Mouse (Mus musculus) small intestine, adult 2 months (tissue): Measurements from ENCODE around the gene Matn4. TPM values are rescaled to one million over a fixed set of nuclear protein-coding genes. Genes with fewer than 3 reads are reported as not detected.

Experiments
- H3K27ac ChIP-seq: fragments of 200-500 bp; 2 replicates; pipeline ENCODE4 v1.5.1; 2012; ENCODE audit warnings: low read depth, low read length, control low read depth, inconsistent platforms; ENCODE audit not compliant: insufficient read depth
- H3K27me3 ChIP-seq: fragments of 200-500 bp; 2 replicates; pipeline ENCODE4 v1.6.1; 2012; ENCODE audit warnings: mild to moderate bottlenecking, moderate library complexity, low read length, inconsistent platforms; ENCODE audit not compliant: control insufficient read depth, insufficient read depth
- H3K36me3 ChIP-seq: fragments of 200-500 bp; 2 replicates; pipeline ENCODE4 v1.6.1; 2012; ENCODE audit warnings: mild to moderate bottlenecking, low read length, control low read depth, inconsistent platforms; ENCODE audit not compliant: control insufficient read depth, insufficient read depth
- H3K4me1 ChIP-seq: fragments of 200-500 bp; 2 replicates; pipeline ENCODE4 v1.6.1; 2012; ENCODE audit warnings: low read length, inconsistent platforms, mixed read lengths; ENCODE audit not compliant: control insufficient read depth, insufficient read depth, insufficient read length
- H3K4me3 ChIP-seq: fragments of 200-500 bp; 2 replicates; pipeline ENCODE4 v1.5.1; 2012; ENCODE audit warnings: low read depth, mild to moderate bottlenecking, control low read depth, inconsistent platforms, low read length, moderate library complexity
- CTCF ChIP-seq: fragments of 200-500 bp; IDR thresholded peaks from 2 replicates; pipeline ENCODE4 v1.5.1; 2012; ENCODE audit warnings: low read depth, mild to moderate bottlenecking, control low read depth, inconsistent platforms, low read length, moderate library complexity, mixed read lengths; ENCODE audit not compliant: insufficient replicate concordance, insufficient read length; ENCODE audit errors: extremely low read depth
- POLR2A ChIP-seq: fragments of 200-500 bp; IDR thresholded peaks from 2 replicates; pipeline ENCODE4 v1.6.1; 2012; ENCODE audit warnings: low read depth, mild to moderate bottlenecking, control low read depth, inconsistent platforms, low read length, moderate library complexity
- WGBS: fragments of 180-500 bp; shearing (Covaris S2); methylation state at CpG from one replicate; pipeline ENCODE4 v1.1.7; 2018; 5-methylcytosine and 5-hydroxymethylcytosine counted together
- polyA plus RNA-seq: library from polyadenylated mRNA; depleted of rRNA; stranded (reverse); fragments of >200 nt; gene quantifications from 2 replicates; pipeline ENCODE4 v1.2.3, GENCODE M21; 2012

Matn4 gene
- polyA plus RNA-seq, 1 experiment: 0.49 TPM

DNA sequence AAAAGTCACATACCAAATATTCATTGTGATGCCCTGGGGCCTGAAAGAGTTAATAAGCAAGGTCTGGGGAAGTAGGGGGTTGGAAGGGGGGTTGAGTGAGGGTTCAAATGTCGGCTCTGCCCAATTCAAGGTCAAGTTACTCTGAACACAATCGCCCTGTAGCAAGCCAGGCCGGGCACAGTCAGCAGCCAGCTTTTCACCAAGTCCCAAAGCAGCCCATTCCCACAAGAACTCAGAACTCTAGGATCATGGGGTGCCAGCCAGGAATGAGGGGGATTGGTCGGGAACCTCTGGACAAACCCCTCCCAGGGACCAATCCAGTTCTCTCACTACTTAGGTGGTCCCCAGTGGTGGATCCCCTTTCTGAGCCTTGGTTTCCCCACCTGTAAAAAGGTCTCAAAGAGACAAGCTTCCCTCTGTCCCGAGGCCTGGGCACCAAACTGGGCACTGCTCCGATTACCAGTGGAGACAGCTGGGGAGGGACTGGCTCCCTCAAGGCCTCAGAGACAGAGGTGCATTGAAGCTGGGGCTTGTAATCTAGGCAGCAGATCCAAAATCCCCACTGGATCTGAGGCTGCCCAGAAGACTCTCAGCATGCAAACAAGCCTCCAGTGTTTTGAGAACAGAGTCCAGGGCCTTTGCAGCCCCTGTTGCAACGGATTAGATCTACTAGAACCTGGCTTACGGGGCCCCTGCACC, 31.4 kb upstream of the Matn4 start:
- TF ChIP-seq CTCF (no peak), POLR2A (no peak)

DNA sequence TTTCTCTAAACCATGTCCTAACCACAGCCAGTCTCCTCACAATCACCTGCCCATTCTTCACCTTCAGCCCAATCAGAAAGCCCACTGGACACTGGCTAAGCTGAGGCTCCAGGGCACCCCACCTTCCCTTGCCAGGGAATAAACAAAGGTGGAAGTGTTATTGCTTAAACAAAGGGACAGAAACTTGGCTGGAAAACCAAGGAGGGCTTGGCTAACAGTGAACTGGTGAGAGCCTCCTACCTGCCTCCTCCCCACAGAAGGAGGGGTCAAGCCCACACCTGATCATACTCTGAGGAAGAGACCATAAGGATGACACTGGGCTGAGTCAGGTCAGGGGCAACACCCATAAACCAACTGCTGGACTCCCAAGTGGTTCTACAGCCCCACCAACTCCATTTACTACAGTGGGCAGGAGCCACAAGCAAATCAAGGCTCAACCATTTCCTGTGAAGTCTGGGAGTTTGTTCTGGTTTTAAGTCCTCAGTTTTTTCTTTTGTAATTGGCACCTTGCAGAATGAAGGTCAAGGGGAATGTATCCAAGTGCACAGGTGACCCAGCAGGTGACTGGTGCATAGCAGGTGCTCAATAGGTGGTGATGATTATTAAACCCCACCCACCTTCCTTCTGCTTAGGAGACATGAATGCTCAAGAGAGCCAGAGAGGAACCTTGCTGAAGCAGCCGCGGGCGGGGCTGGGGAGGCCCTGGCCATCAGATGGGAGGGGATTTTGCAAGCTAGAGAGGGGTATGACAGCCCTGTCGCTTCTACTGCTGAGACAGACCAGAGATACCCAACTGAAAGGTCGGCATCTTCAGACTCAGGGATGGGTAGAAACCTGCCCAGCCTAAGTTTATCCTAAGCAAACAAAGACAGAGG, 30.5 kb upstream of the Matn4 start:
- WGBS: 13% methylated on average over 5 of the region's 5 CpGs
- Histone ChIP-seq H3K27me3 (no peaks in the 10 kb centered on the region), H3K36me3 (peaks cover 12% of the 10 kb centered on the region; the same call in 1 of the 2 replicates), H3K4me3 (peak overlapping the region; percentile 21; the same call in 1 of the 2 replicates), H3K27ac (peak overlapping the region; percentile 98), H3K4me1 (peaks cover 66% of the 10 kb centered on the region)
- no peak for TF ChIP-seq POLR2A
- TF ChIP-seq CTCF: no peak

More for the DNA sequence above, 31.4 kb upstream of the Matn4 start:
- H3K36me3 ChIP-seq: peaks cover 6% of the 10 kb centered on the region; the same call in 1 of the 2 replicates
- H3K27ac ChIP-seq: peak overlapping the region; percentile 98
- 15% methylated on average over 8 of the region's 8 CpGs for WGBS
- peak overlapping the region; percentile 31 for H3K4me3 ChIP-seq
- H3K27me3 ChIP-seq: no peaks in the 10 kb centered on the region
- H3K4me1 ChIP-seq: peaks cover 66% of the 10 kb centered on the region

DNA sequence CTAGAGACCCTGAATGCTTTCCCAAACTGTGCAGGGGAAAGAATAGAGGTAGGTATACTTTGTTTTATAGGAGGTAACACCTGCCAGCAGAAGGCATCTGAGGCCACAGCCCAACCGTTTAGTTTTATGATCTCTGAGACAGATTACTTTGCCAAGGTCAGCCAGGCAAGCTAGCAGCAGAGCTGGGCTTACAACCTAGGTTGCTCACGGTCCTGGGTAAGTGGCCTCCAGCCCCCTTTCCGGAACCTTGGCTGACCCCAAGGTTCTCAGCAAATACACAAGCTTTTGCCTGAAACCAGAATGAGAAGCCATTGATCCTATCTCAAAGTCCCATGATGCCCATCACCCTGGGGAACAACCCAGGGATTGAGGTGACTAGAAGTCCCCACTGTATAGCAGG, 29.7 kb upstream of the Matn4 start:
- H3K36me3 ChIP-seq: peaks cover 17% of the 10 kb centered on the region
- no peak for TF ChIP-seq CTCF
- TF ChIP-seq POLR2A: no peak
- H3K27ac ChIP-seq: peak overlapping the region; percentile 98
- peaks cover 59% of the 10 kb centered on the region for H3K4me1 ChIP-seq
- WGBS: 14% methylated on average over 3 of the region's 3 CpGs
- H3K27me3 ChIP-seq: no peaks in the 10 kb centered on the region
- peak overlapping the region; percentile 29 for H3K4me3 ChIP-seq

DNA sequence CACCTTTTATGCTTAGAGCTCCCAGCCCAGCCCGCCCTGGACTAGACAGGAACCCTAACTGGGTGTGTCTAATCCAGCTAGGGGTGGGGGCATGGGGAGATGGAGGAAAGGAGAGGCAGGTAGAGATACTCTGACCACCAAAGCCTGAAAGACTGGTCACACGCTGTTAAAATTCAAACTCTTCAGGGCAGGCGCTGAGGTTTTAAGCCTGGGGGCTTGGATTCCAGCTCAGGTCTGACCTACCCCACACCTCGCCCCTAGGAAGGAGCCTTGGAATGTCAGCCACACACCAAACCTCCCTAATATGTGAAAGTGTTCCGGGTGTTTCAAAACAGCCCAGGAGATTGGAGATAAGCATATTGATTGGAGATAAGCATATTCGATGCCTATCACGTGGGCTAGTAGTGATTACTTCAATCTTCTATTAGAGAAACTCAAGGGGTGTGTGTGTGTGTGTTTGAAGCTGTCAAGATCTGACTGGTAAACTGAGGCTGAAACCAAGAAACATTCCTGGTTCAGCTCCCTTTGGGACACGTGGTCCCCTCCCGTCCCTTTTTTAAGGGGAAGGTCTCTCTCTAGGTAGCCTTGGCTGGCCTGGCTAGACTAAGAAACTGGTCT, 28.4 kb upstream of the Matn4 start:
- H3K4me3 ChIP-seq: peak overlapping the region; percentile 34
- H3K36me3 ChIP-seq: peaks cover 27% of the 10 kb centered on the region
- H3K27me3 ChIP-seq: no peaks in the 10 kb centered on the region
- no peak for TF ChIP-seq CTCF
- no peak for TF ChIP-seq POLR2A
- H3K4me1 ChIP-seq: peaks cover 54% of the 10 kb centered on the region
- 28% methylated on average over 9 of the region's 9 CpGs for WGBS
- peak overlapping the region; percentile 98 for H3K27ac ChIP-seq

DNA sequence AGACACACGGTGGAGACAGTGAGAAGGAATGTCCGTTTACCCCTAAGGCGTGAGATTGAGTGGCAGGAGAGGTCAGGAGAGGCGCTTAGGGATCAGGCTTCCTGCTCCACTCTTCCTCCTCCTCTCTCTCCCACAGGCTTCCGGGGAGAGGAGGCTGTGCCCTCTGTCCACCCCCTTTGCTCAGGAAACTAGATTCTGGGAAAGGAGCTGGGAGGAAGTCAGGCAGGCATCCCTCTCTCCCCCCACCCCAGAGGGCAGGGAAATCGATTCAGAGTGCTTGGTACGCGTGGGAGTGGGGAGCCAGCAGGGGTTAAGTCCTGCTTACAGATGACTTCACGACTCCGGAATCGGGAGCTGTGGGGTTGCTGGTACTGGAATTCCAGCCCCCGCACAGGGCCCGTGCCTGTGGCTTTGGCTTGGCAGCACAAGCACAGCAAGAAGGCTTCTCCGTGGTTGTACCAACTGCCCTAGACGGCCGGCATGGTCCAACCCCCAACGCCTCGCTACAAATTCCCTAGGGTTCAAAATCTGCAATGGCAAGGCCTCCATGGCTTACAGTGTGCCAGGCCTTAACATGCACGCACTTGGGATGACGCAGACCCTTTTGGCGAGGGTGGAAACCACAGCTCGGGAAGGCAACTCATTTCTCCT, 27.7 kb upstream of the Matn4 start:
- no peak for TF ChIP-seq POLR2A
- TF ChIP-seq CTCF: no peak
- 11% methylated on average over 22 of the region's 22 CpGs for WGBS
- Histone ChIP-seq H3K4me3 (peak overlapping the region; percentile 34), H3K27me3 (no peaks in the 10 kb centered on the region), H3K36me3 (peaks cover 34% of the 10 kb centered on the region), H3K27ac (peak overlapping the region; percentile 98), H3K4me1 (peaks cover 50% of the 10 kb centered on the region)

DNA sequence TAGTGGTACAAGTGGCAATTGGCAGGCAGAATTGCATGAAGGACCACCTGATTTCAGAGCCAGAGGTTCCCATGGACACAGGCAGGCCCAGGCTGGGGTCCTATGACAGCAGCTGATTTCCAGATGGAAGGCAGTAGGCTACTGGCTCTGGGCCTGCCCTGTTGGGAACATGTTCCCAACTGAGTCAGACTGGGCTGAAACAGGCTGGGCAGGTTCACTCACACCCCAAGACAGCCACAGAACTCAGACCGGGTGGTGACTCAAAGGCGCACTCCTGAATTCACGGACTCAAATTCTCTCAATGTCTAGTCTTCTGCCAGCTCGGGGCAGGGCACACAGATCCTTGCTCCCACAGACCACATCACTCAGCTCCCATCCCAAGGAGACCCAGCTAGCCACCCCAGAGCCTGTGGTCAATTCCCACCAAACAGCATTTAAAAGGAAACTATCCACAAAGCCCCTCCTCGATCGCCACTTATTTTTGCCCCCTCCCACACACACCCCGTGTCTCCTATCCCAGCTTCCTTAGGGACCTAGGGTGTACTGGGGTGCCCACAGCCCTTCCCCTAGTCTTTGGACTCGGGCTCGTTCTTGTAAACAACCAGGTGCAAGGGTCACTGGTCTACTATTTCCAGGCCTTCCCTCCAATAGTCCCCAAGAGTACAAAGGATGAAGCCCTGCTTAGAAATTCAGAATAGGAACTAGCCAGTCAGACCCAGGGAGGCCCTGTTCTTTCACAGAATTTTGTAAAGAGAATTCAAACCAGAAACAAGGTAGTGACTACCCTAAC, 26.9 kb upstream of the Matn4 start:
- Histone ChIP-seq H3K27ac (peak overlapping the region; percentile 98), H3K36me3 (peaks cover 42% of the 10 kb centered on the region), H3K4me1 (peaks cover 47% of the 10 kb centered on the region), H3K27me3 (no peaks in the 10 kb centered on the region), H3K4me3 (peak overlapping the region; percentile 36)
- TF ChIP-seq POLR2A: no peak
- no peak for TF ChIP-seq CTCF
- 24% methylated on average over 9 of the region's 9 CpGs for WGBS
